Mouse (Mus musculus): Measurements from ENCODE around the gene Thnsl2. TPM values are rescaled to one million over a fixed set of nuclear protein-coding genes. Genes with fewer than 3 reads are reported as not detected.

Gene Thnsl2
- polyA plus RNA-seq, 1 experiment: 9.1 TPM

- DNase-seq: no peak
- TF ChIP-seq CTCF (IDR thresholded peaks at IDR 0.05; ENCODE audit: insufficient read depth, low read length) (no peak), POLR2A (IDR thresholded peaks at IDR 0.05; ENCODE audit: borderline replicate concordance, extremely low read depth, low read depth, low read length) (no peak)
- Histone ChIP-seq H3K4me3 (replicated peaks; ENCODE audit: extremely low read depth, low read depth, low read length) (no peak overlapping the region), H3K4me1 (ENCODE audit: control insufficient read depth, insufficient read depth, low read length) (no peaks in the 10 kb centered on the region)
- WGBS: 60% methylated on average over 6 of the region's 6 CpGs
Measured at GRCm38 (mm10) chr6:71081230-71081629, 63.0 kb downstream of the Thnsl2 start.

Other genes starting within 250 kb of the Thnsl2 start
- not detected in 2 replicates for gene Tex37, start 225.5 kb downstream of the Thnsl2 start, polyA plus RNA-seq (2012; rRNA removed)
- not detected in 2 replicates for gene Foxi3, start 187.9 kb downstream of the Thnsl2 start, polyA plus RNA-seq (2012; rRNA removed)
- gene Fabp1, start 55.4 kb upstream of the Thnsl2 start, polyA plus RNA-seq (2012; rRNA removed): 4.7 and 12.7 TPM in 2 replicates
- 6.9 and 11.0 TPM in 2 replicates for gene Krcc1, start 127.2 kb upstream of the Thnsl2 start, polyA plus RNA-seq (2012; rRNA removed)
- gene Smyd1, start 177.8 kb upstream of the Thnsl2 start, polyA plus RNA-seq (2012; rRNA removed): 2.3 and 7.0 TPM in 2 replicates
- gene Cd8b1, start 178.3 kb upstream of the Thnsl2 start, polyA plus RNA-seq (2012; rRNA removed): 2.5 and 3.0 TPM in 2 replicates
- gene Cd8a, start 229.0 kb upstream of the Thnsl2 start, polyA plus RNA-seq (2012; rRNA removed): 1.4 and 2.4 TPM in 2 replicates

All from lung, adult 2 months (tissue).